In the genomic region with DNA sequence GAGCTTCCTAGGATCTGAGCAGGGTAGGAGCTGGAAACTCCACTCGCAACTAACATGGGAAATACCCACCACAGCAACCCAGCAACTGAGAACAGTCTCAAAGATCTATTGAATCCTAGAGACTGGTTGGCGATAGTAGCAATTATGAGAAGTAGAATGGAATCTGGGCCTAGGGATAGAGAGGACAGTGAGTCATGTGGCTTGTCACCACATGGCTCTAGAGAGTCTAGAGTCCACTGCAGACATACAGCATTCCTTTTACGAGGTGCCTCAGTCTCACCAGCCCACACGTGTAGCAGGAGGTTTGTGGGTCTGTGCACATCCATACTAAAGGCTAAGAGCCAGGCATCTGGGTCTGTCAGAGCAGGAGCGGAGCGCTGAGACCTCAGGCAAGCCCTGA, we compare ENCODE assay signal across 24 mouse cellular contexts. TPM values are rescaled to one million over a fixed set of nuclear protein-coding genes. Genes with fewer than 3 reads are reported as not detected.
DNase-seq lines count a peak whose midpoint lies in the region; ATAC-seq lines count a peak whose summit lies in the region.
"Had no signal": no experiment of that assay in that cellular context is flagged by ENCODE, and none has a peak within 500 bp of the region (broad histone marks: within the 10 kb centered on the region; RNA-seq: fewer than 3 reads in every experiment).

No protein-coding gene starts in this region.

- 0 out of 2 replicates have a peak overlapping the region, but pooled peaks have one; percentile 9 for H3K27ac ChIP-seq in hindbrain, embryonic 15.5 days (replicated peaks)
- no peak overlapping the region for H3K27ac ChIP-seq in hindbrain, embryonic 12.5 days
- no peak overlapping the region for H3K27ac ChIP-seq in intestine, embryonic 15.5 days
- H3K27ac ChIP-seq in intestine, embryonic 16.5 days (ENCODE audit: low read length), result no peak overlapping the region
- H3K27ac ChIP-seq: embryonic facial prominence, embryonic 10.5 days; embryonic facial prominence, embryonic 13.5 days; gastrocnemius, adult 2 months; hindbrain, embryonic 14.5 days had no signal

- 85% methylated on average over 6 of the region's 6 CpGs for WGBS in hindbrain, embryonic 15.5 days
- WGBS in hindbrain, embryonic 12.5 days, result 80% methylated on average over 6 of the region's 6 CpGs
- 77% methylated on average over 6 of the region's 6 CpGs for WGBS in intestine, embryonic 15.5 days
- WGBS in intestine, embryonic 16.5 days, result 82% methylated on average over 6 of the region's 6 CpGs

- no peaks in the 10 kb centered on the region for H3K27me3 ChIP-seq in hindbrain, embryonic 15.5 days
- no peaks in the 10 kb centered on the region for H3K27me3 ChIP-seq in hindbrain, embryonic 12.5 days
- H3K27me3 ChIP-seq in intestine, embryonic 15.5 days (replicated peaks), result no peaks in the 10 kb centered on the region
- no peaks in the 10 kb centered on the region for H3K27me3 ChIP-seq in intestine, embryonic 16.5 days (replicated peaks; ENCODE audit: control insufficient read depth, insufficient read depth, low read length)
- H3K27me3 ChIP-seq: embryonic facial prominence, embryonic 13.5 days; forebrain, embryonic 13.5 days had no signal

- ATAC-seq in hindbrain, embryonic 15.5 days (ENCODE audit: low FRiP score, low read depth), result no peak
- no peak for ATAC-seq in hindbrain, embryonic 12.5 days (ENCODE audit: low FRiP score)
- 0 out of 2 replicates have a peak, but pooled peaks have one; percentile 39 for ATAC-seq in intestine, embryonic 15.5 days
- ATAC-seq in intestine, embryonic 16.5 days, result peak; percentile 65
- ATAC-seq: CD4-positive, CD25-positive, alpha-beta regulatory T cell, adult 4 months; forebrain, embryonic 13.5 days; forebrain, postnatal 0 days had no signal

- no peaks in the 10 kb centered on the region for H3K9me3 ChIP-seq in hindbrain, embryonic 15.5 days
- H3K9me3 ChIP-seq in hindbrain, embryonic 12.5 days (replicated peaks), result no peaks in the 10 kb centered on the region
- H3K9me3 ChIP-seq in intestine, embryonic 15.5 days, result no peaks in the 10 kb centered on the region
- no peaks in the 10 kb centered on the region for H3K9me3 ChIP-seq in intestine, embryonic 16.5 days (ENCODE audit: control insufficient read depth, low read length)
- H3K9me3 ChIP-seq: embryonic facial prominence, embryonic 10.5 days; embryonic facial prominence, embryonic 13.5 days; forebrain, embryonic 13.5 days had no signal

- H3K4me1 ChIP-seq in hindbrain, embryonic 15.5 days (replicated peaks), result 0 out of 2 replicates have a peak, but pooled peaks cover 13% of the 10 kb centered on the region
- H3K4me1 ChIP-seq in hindbrain, embryonic 12.5 days, result 0 out of 2 replicates have a peak, but pooled peaks cover 2% of the 10 kb centered on the region
- no peaks in the 10 kb centered on the region for H3K4me1 ChIP-seq in intestine, embryonic 15.5 days (replicated peaks)
- H3K4me1 ChIP-seq in intestine, embryonic 16.5 days (ENCODE audit: control insufficient read depth, insufficient read depth, low read length), result no peaks in the 10 kb centered on the region
- H3K4me1 ChIP-seq: embryonic facial prominence, embryonic 13.5 days had no signal

- no peak overlapping the region for H3K4me2 ChIP-seq in hindbrain, embryonic 15.5 days
- no peak overlapping the region for H3K4me2 ChIP-seq in hindbrain, embryonic 12.5 days (replicated peaks)
- no peak overlapping the region for H3K4me2 ChIP-seq in intestine, embryonic 15.5 days (replicated peaks)
- H3K4me2 ChIP-seq in intestine, embryonic 16.5 days (ENCODE audit: low read depth, low read length), result no peak overlapping the region
- H3K4me2 ChIP-seq: embryonic facial prominence, embryonic 13.5 days; forebrain, embryonic 13.5 days; heart, embryonic 11.5 days; hindbrain, embryonic 14.5 days had no signal

- no peak overlapping the region for H3K9ac ChIP-seq in hindbrain, embryonic 15.5 days
- H3K9ac ChIP-seq in hindbrain, embryonic 12.5 days, result no peak overlapping the region
- H3K9ac ChIP-seq in intestine, embryonic 15.5 days, result no peak overlapping the region
- no peak overlapping the region for H3K9ac ChIP-seq in intestine, embryonic 16.5 days (ENCODE audit: low read depth, low read length)
- H3K9ac ChIP-seq: embryonic facial prominence, embryonic 13.5 days; forebrain, embryonic 13.5 days; forebrain, postnatal 0 days; hindbrain, embryonic 14.5 days had no signal

- DNase-seq in right cerebral cortex, postnatal 10 days (ENCODE audit: low spot score in 2 of 2), result no peak
- DNase-seq in cerebellum, adult 18-20 months, result no peak
- DNase-seq: adrenal gland, adult 2 months; adrenal gland, postnatal 14 days; cerebellum, adult 11 months; cerebellum, adult 8-10 months; cerebellum, postnatal 10 days; cerebellum, postnatal 36 days; embryo, embryonic 11 days; forebrain, postnatal 0 days; gastrocnemius, adult 2 months; gastrocnemius, postnatal 14 days; heart, adult 11 months had no signal

- no peaks in the 10 kb centered on the region for H3K36me3 ChIP-seq in hindbrain, embryonic 15.5 days
- no peaks in the 10 kb centered on the region for H3K36me3 ChIP-seq in hindbrain, embryonic 12.5 days
- H3K36me3 ChIP-seq in intestine, embryonic 15.5 days, result no peaks in the 10 kb centered on the region
- no peaks in the 10 kb centered on the region for H3K36me3 ChIP-seq in intestine, embryonic 16.5 days (ENCODE audit: control insufficient read depth, insufficient read depth, low read length)
- H3K36me3 ChIP-seq: embryonic facial prominence, embryonic 10.5 days; embryonic facial prominence, embryonic 13.5 days had no signal

- H3K4me3 ChIP-seq in hindbrain, embryonic 15.5 days, result no peak overlapping the region
- no peak overlapping the region for H3K4me3 ChIP-seq in hindbrain, embryonic 12.5 days
- no peak overlapping the region for H3K4me3 ChIP-seq in intestine, embryonic 15.5 days (replicated peaks)
- no peak overlapping the region for H3K4me3 ChIP-seq in intestine, embryonic 16.5 days (ENCODE audit: low read length)
- H3K4me3 ChIP-seq: embryonic facial prominence, embryonic 10.5 days; embryonic facial prominence, embryonic 13.5 days; erythroblast, embryonic 14.5 days; forebrain, embryonic 13.5 days; gastrocnemius, adult 2 months had no signal

RNA-seq across cellular contexts. Expression of a gene that starts 59.3 kb away (rescaled TPM):
- polyA plus RNA-seq in hindbrain, embryonic 15.5 days (2015; fragmentation: Nextera tagmentation; extraction: Ambion mirVana), result 11.8 and 12.4 TPM in 2 replicates
- polyA plus RNA-seq in hindbrain, embryonic 12.5 days (2016; fragmentation: Nextera tagmentation; extraction: Ambion mirVana), result 3.3 and 4.5 TPM in 2 replicates
- polyA plus RNA-seq in intestine, embryonic 15.5 days (2015; fragmentation: Nextera tagmentation; extraction: Ambion mirVana), result 3.6 and 4.2 TPM in 2 replicates
- 3.5 and 3.8 TPM in 2 replicates for polyA plus RNA-seq in intestine, embryonic 16.5 days (2015; fragmentation: Nextera tagmentation; extraction: Ambion mirVana)
- polyA plus RNA-seq: erythroblast, embryonic 14.5 days had no signal

Comparison
In these comparisons a context has a peak if more than half of its experiments do, and no peak if none do; other contexts are left out.
1. ATAC-seq: peak in intestine, embryonic 15.5 days (single experiment) and intestine, embryonic 16.5 days (single experiment); none in hindbrain, embryonic 15.5 days (single experiment) and hindbrain, embryonic 12.5 days (single experiment).